In genomic region chrY:872404-872803, GRCm38 (mm10) we compare ENCODE assay signal across 19 mouse cellular contexts. TPM values are rescaled to one million over a fixed set of nuclear protein-coding genes. Genes with fewer than 3 reads are reported as not detected.
DNase-seq lines count a peak whose midpoint lies in the region; ATAC-seq lines count a peak whose summit lies in the region.
"Had no signal": no experiment of that assay in that cellular context is flagged by ENCODE, and none has a peak within 500 bp of the region (broad histone marks: within the 10 kb centered on the region; RNA-seq: fewer than 3 reads in every experiment).

No protein-coding gene starts in this region.

- H3K4me2 ChIP-seq in hindbrain, embryonic 12.5 days (replicated peaks) = no peak overlapping the region
- H3K4me2 ChIP-seq in midbrain, embryonic 12.5 days (replicated peaks) = no peak overlapping the region
- H3K4me2 ChIP-seq in intestine, embryonic 16.5 days (ENCODE audit: low read depth, low read length) = no peak overlapping the region
- H3K4me2 ChIP-seq: embryonic facial prominence, embryonic 15.5 days had no signal

- DNase-seq in retina, embryonic 14.5 days (ENCODE audit: low spot score) = peak; percentile 6
- DNase-seq in retina, postnatal 1 day = no peak
- DNase-seq in right cerebral cortex, postnatal 36 days (ENCODE audit: low spot score in 2 of 2) = no peak
- DNase-seq in yolk sac, embryonic 10.5 days (ENCODE audit: low spot score) = no peak
- no peak for DNase-seq in ovary, postnatal 10 days (ENCODE audit: low spot score)
- DNase-seq: adrenal gland, postnatal 14 days; cerebellum, adult 8-10 months; gastrocnemius, postnatal 14 days; liver; lung, adult 2 months had no signal

- 0 out of 2 replicates have a peak, but pooled peaks have one; percentile 13 for ATAC-seq in hindbrain, embryonic 12.5 days (ENCODE audit: low FRiP score)
- ATAC-seq in midbrain, embryonic 12.5 days (ENCODE audit: low FRiP score, low read depth) = peak; percentile 47; the same call in 1 of the 2 replicates
- ATAC-seq in intestine, embryonic 16.5 days = no peak

- H3K4me3 ChIP-seq in hindbrain, embryonic 12.5 days = no peak overlapping the region
- H3K4me3 ChIP-seq in midbrain, embryonic 12.5 days = no peak overlapping the region
- H3K4me3 ChIP-seq in intestine, embryonic 16.5 days (ENCODE audit: low read length) = no peak overlapping the region
- H3K4me3 ChIP-seq: embryonic facial prominence, embryonic 15.5 days; heart, embryonic 10.5 days had no signal

- no peak overlapping the region for H3K9ac ChIP-seq in hindbrain, embryonic 12.5 days
- H3K9ac ChIP-seq in midbrain, embryonic 12.5 days (replicated peaks) = no peak overlapping the region
- H3K9ac ChIP-seq in intestine, embryonic 16.5 days (ENCODE audit: low read depth, low read length) = no peak overlapping the region
- H3K9ac ChIP-seq: embryonic facial prominence, embryonic 15.5 days had no signal

- H3K4me1 ChIP-seq in hindbrain, embryonic 12.5 days = no peaks in the 10 kb centered on the region
- no peaks in the 10 kb centered on the region for H3K4me1 ChIP-seq in midbrain, embryonic 12.5 days
- no peaks in the 10 kb centered on the region for H3K4me1 ChIP-seq in intestine, embryonic 16.5 days (ENCODE audit: control insufficient read depth, insufficient read depth, low read length)
- H3K4me1 ChIP-seq: embryonic facial prominence, embryonic 15.5 days; heart, embryonic 10.5 days had no signal

- H3K9me3 ChIP-seq in hindbrain, embryonic 12.5 days (replicated peaks) = no peaks in the 10 kb centered on the region
- H3K9me3 ChIP-seq in midbrain, embryonic 12.5 days = no peaks in the 10 kb centered on the region
- H3K9me3 ChIP-seq in intestine, embryonic 16.5 days (ENCODE audit: control insufficient read depth, low read length) = no peaks in the 10 kb centered on the region
- H3K9me3 ChIP-seq: embryonic facial prominence, embryonic 15.5 days; heart, embryonic 10.5 days had no signal

- H3K27me3 ChIP-seq in hindbrain, embryonic 12.5 days = no peaks in the 10 kb centered on the region
- H3K27me3 ChIP-seq in midbrain, embryonic 12.5 days = no peaks in the 10 kb centered on the region
- no peaks in the 10 kb centered on the region for H3K27me3 ChIP-seq in intestine, embryonic 16.5 days (replicated peaks; ENCODE audit: control insufficient read depth, insufficient read depth, low read length)
- H3K27me3 ChIP-seq: embryonic facial prominence, embryonic 15.5 days had no signal

- H3K27ac ChIP-seq in hindbrain, embryonic 12.5 days = no peak overlapping the region
- H3K27ac ChIP-seq in midbrain, embryonic 12.5 days (replicated peaks) = no peak overlapping the region
- no peak overlapping the region for H3K27ac ChIP-seq in intestine, embryonic 16.5 days (ENCODE audit: low read length)
- H3K27ac ChIP-seq: embryonic facial prominence, embryonic 15.5 days; heart, embryonic 10.5 days; macrophage had no signal

- H3K36me3 ChIP-seq in hindbrain, embryonic 12.5 days = no peaks in the 10 kb centered on the region
- no peaks in the 10 kb centered on the region for H3K36me3 ChIP-seq in midbrain, embryonic 12.5 days
- no peaks in the 10 kb centered on the region for H3K36me3 ChIP-seq in intestine, embryonic 16.5 days (ENCODE audit: control insufficient read depth, insufficient read depth, low read length)
- H3K36me3 ChIP-seq: embryonic facial prominence, embryonic 15.5 days; heart, embryonic 10.5 days had no signal

RNA-seq across cellular contexts. Expression of gene Kdm5d, which starts 25.2 kb away (rescaled TPM):
- 14.5 and 15.9 TPM in 2 replicates for polyA plus RNA-seq in hindbrain, embryonic 12.5 days (2016; fragmentation: Nextera tagmentation; extraction: Ambion mirVana)
- polyA plus RNA-seq in midbrain, embryonic 12.5 days (2016; fragmentation: Nextera tagmentation; extraction: Ambion mirVana) = 11.2 and 19.0 TPM in 2 replicates
- 4.2 and 6.6 TPM in 2 replicates for polyA plus RNA-seq in intestine, embryonic 16.5 days (2015; fragmentation: Nextera tagmentation; extraction: Ambion mirVana)
- polyA plus RNA-seq: cortical plate, adult 2 months; macrophage; thymus, postnatal 0 days had no signal

RNA-seq across cellular contexts. Expression of gene Uba1y, which starts 54.0 kb away (rescaled TPM):
- polyA plus RNA-seq in hindbrain, embryonic 12.5 days (2016; fragmentation: Nextera tagmentation; extraction: Ambion mirVana) = 0.13 TPM in 1 of 2 replicates, not detected in the other
- polyA plus RNA-seq in midbrain, embryonic 12.5 days (2016; fragmentation: Nextera tagmentation; extraction: Ambion mirVana) = 0.05 TPM in 1 of 2 replicates, not detected in the other
- not detected in 2 replicates for polyA plus RNA-seq in intestine, embryonic 16.5 days (2015; fragmentation: Nextera tagmentation; extraction: Ambion mirVana)
- polyA plus RNA-seq: cortical plate, adult 2 months; embryonic facial prominence, embryonic 15.5 days; heart, embryonic 10.5 days; kidney, embryonic 16.5 days; lung, adult 2 months; macrophage; thymus, postnatal 0 days had no signal
